Mouse (Mus musculus): ENCODE results near the gene Soga1. TPM values are rescaled to one million over a fixed set of nuclear protein-coding genes. Genes with fewer than 3 reads are reported as not detected.

Soga1 gene
- total RNA-seq, 2 experiments from 2014 or later: 2.8 to 4.5 TPM

GRCm38 (mm10) chr2:157040649-157041046, 38.4 kb downstream of the Soga1 start:
- DNase-seq: no peak
- Histone ChIP-seq H3K27ac (peak overlapping the region; percentile 35), H3K4me3 (no peak overlapping the region)
- intact Hi-C loops (cut with DNase I): loop anchor here (2.0 kb wide), 1 partner anchor 42 kb away; no protein-coding TSS in a partner anchor
- no peak for TF ChIP-seq CTCF (IDR thresholded peaks at IDR 0.05)

DNA sequence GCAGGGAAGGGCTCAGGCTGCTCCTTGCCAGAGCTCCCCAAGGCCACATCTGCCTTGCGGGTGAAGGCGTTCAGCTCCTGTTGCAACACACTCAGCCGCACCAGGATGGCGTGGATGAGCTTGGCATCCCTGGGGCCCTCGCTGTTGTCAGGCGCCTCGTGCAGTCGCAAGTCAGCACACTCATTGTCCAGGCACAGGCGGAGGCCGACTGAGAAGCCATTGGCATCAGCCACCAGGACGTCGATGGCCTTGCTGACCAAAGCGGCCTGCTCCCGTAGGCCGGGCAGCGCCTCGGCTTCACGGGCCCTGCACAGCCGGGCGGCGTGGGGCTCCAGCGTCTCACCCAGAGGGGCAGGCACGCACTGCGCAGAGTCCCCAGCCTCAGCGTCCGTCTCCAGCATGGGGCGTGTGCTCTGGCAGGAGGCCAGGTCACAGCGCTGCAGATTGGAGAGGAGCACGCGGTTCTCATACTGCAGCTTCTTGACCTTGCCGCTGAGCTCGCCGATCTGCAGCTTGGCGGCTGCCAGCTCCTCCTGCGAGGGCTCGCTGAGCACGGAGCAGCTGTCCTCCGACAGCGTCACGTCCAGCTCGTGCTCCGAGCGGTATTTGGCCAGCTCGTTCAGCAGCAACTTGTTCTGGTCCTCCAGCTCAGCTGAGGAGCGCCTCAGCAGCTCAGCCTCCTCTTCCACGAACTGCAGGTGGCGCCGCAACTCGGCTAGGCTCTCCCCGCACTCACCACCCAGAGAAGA, 39.0 kb downstream of the Soga1 start:
- intact Hi-C loops (cut with DNase I): loop anchor here (2.0 kb wide), 1 partner anchor 43 kb away; no protein-coding TSS in a partner anchor
- Histone ChIP-seq H3K27ac (peak overlapping the region; percentile 35), H3K4me3 (no peak overlapping the region)
- peak; percentile 66 for DNase-seq
- peak; percentile 34 for TF ChIP-seq CTCF (IDR thresholded peaks at IDR 0.05)

- TF ChIP-seq CTCF (IDR thresholded peaks at IDR 0.05): no peak
Observed at GRCm38 (mm10) chr2:157037303-157037702, 41.8 kb downstream of the Soga1 start.

GRCm38 (mm10) chr2:157036400-157036799, 42.7 kb downstream of the Soga1 start:
- no peak for TF ChIP-seq CTCF (IDR thresholded peaks at IDR 0.05)
- H3K27ac ChIP-seq: 0 out of 2 replicates have a peak overlapping the region, but pooled peaks have one; percentile 6
- no peak for DNase-seq
- no peak overlapping the region for H3K4me3 ChIP-seq
- intact Hi-C loops (cut with DNase I): no loop called here

More at GRCm38 (mm10) chr2:157037303-157037702, 41.8 kb downstream of the Soga1 start:
- Histone ChIP-seq H3K27ac (no peak overlapping the region), H3K4me3 (no peak overlapping the region)
- DNase-seq: no peak
- intact Hi-C loops (cut with DNase I): no loop called here

GRCm38 (mm10) chr2:157035371-157035770, 43.7 kb downstream of the Soga1 start:
- no peak for DNase-seq
- no peak for TF ChIP-seq CTCF (IDR thresholded peaks at IDR 0.05)
- intact Hi-C loops (cut with DNase I): no loop called here

GRCm38 (mm10) chr2:157030804-157031203, 48.2 kb downstream of the Soga1 start:
- H3K4me3 ChIP-seq: no peak overlapping the region
- peak; percentile 93 for TF ChIP-seq CTCF (IDR thresholded peaks at IDR 0.05)
- intact Hi-C loops (cut with DNase I): loop anchor here (5.0 kb wide), 2 partner anchors 66 to 224 kb away; no protein-coding TSS in a partner anchor

More at GRCm38 (mm10) chr2:157035371-157035770, 43.7 kb downstream of the Soga1 start:
- Histone ChIP-seq H3K27ac (no peak overlapping the region), H3K4me3 (no peak overlapping the region)

GRCm38 (mm10) chr2:157028261-157028660, 50.8 kb downstream of the Soga1 start:
- H3K27ac ChIP-seq: peak overlapping the region; percentile 57
- H3K4me3 ChIP-seq: no peak overlapping the region
- no peak for TF ChIP-seq CTCF (IDR thresholded peaks at IDR 0.05)
- intact Hi-C loops (cut with DNase I): no loop called here
- DNase-seq: peak; percentile 68

More at GRCm38 (mm10) chr2:157030804-157031203, 48.2 kb downstream of the Soga1 start:
- DNase-seq: peak; percentile 92
- no peak overlapping the region for H3K27ac ChIP-seq

GRCm38 (mm10) chr2:157027106-157028008, 51.7 kb downstream of the Soga1 start:
- H3K4me3 ChIP-seq: no peak overlapping the region
- peak; percentile 67 for DNase-seq
- peak overlapping the region; percentile 57 for H3K27ac ChIP-seq
- intact Hi-C loops (cut with DNase I): no loop called here
- TF ChIP-seq CTCF (IDR thresholded peaks at IDR 0.05): no peak

- intact Hi-C loops (cut with DNase I): no loop called here
Observed at GRCm38 (mm10) chr2:157021156-157021555, 57.9 kb downstream of the Soga1 start.

GRCm38 (mm10) chr2:157019228-157019627, 59.8 kb downstream of the Soga1 start:
- no peak overlapping the region for H3K4me3 ChIP-seq
- no peak for TF ChIP-seq CTCF (IDR thresholded peaks at IDR 0.05)
- intact Hi-C loops (cut with DNase I): no loop called here
- H3K27ac ChIP-seq: no peak overlapping the region
- no peak for DNase-seq

More at GRCm38 (mm10) chr2:157021156-157021555, 57.9 kb downstream of the Soga1 start:
- Histone ChIP-seq H3K27ac (no peak overlapping the region), H3K4me3 (no peak overlapping the region)
- DNase-seq: no peak
- TF ChIP-seq CTCF (IDR thresholded peaks at IDR 0.05): no peak

DNA sequence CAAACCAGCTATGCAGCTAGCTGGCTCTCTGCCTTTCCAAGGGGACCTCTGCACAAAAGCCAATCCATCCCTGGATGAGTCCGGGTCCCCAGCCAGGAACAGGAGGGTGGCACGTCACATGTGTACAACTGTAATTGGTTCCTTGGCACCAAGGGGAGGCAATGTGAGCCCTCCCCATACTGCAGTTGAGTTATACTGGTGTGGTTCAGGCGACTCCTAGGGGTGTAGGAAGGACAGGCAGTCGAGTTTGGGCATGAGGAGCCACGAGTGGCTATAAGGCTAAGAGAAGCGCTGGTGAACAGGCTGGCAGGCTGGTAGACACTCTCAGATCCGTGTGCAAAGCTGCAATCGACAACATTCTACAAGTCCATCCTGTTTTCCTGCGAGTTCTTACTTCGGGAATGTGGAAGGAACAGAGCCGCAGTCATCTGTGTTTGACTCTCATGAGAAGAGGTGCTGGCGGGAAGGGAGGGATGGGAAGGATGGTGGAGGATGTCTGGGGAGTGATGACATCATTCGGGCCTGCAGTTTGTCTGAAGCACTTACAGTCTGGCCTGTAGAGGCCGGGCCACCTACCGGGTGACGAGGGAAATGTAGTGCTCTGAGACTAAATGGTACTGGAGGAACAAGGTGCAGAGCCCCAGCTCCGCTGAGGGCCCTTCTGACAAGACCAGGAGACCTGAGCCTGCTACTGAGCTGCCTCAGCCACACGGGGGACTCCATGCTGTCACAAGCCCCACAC, 62.4 kb downstream of the Soga1 start:
- no peak for DNase-seq
- peak overlapping the region; percentile 40; the same call in 1 of the 2 replicates for H3K27ac ChIP-seq
- no peak for TF ChIP-seq CTCF (IDR thresholded peaks at IDR 0.05)
- intact Hi-C loops (cut with DNase I): no loop called here
- H3K4me3 ChIP-seq: no peak overlapping the region

DNA sequence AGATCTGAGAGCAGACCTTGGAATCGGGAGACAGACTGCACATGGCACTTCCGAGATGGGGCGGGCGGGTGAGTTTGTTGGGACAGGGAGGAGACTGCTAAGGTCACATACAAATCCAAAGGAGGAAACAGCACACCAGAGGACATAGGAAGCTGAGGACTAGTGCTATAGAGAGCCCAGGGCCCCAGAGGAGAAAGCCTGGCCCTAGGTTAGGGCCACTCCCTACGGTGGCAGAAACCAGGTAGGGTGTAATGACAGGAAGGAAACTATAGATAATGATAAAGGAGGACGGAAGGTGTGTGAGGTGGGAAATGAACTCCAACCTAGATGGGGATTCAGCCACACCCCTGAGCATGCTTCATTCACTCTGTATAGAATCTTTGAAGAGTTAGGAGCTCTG, 66.7 kb downstream of the Soga1 start:
- H3K27ac ChIP-seq: no peak overlapping the region
- intact Hi-C loops (cut with DNase I): no loop called here

More for the DNA sequence above, 66.7 kb downstream of the Soga1 start:
- DNase-seq: no peak
- no peak overlapping the region for H3K4me3 ChIP-seq
- no peak for TF ChIP-seq CTCF (IDR thresholded peaks at IDR 0.05)
